Mouse (Mus musculus): ENCODE data around the gene Edaradd.
"Not testable (repeated sequence)": the region's sequence is repeated elsewhere in the genome, so short reads cannot be mapped to it uniquely, and the experiment has no call there.

Gene Edaradd

DNA sequence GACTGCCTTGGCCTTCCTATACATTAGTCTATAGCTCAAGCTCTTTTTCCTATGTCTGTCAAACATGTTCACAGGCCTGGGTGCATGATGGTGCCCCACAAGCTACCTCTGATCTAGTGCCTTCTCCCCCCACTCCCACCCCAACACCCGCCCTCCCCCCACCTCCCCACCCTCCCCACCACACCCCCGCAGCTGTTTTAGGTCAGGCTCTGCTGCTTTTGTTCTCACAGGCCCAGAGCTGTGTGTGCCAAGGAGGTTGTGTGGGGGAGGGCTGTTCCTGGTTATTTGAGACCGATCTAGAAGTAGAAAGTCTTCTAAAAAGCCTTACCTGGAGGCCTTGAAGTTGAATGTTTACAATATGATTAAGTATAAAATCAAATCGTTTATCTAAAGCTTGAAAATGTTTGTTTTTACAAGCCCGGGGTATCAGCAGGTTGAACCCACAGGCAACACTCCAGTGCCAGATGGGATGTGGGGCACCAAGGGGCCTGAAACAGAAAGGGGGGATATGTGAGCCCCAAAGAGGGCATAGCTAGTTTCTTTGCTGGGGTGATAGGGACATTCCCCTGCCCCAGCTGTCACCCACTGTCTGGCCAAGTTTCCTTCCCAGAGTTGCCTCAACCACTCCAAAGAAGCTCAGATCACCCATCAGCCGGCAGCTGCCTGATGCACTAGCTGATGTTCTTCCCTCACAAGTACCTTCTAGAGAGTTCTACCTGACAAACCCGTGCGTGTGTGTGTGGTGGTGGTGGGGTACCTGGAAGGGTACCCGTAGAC, 8.9 kb downstream of the Edaradd start:
- no peak for DNase-seq (ENCODE audit: low spot score)

DNA sequence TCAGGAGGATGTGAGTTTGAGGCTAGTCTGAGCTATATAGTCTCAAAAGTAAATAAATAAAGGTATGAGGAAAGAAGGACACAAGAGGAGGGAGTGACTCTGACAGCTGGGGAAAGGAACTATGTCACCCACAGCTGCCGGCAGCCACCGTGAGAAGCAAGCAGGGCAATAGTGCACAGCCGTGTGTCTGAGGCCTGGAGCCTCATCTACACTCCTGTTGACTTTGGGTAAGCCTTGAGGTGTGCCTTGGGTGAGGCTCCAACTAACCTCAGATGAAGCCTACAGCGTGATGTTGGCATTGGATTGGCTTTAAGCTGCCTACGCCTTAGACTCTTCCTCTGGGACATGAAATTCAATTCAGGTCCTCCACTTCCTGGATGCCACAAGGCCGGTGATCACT, 10.2 kb downstream of the Edaradd start:
- no peak for DNase-seq (ENCODE audit: low spot score)

- DNase-seq (ENCODE audit: low spot score) = no peak
Measured at GRCm38 (mm10) chr13:12507426-12507825, 12.8 kb downstream of the Edaradd start.

DNA sequence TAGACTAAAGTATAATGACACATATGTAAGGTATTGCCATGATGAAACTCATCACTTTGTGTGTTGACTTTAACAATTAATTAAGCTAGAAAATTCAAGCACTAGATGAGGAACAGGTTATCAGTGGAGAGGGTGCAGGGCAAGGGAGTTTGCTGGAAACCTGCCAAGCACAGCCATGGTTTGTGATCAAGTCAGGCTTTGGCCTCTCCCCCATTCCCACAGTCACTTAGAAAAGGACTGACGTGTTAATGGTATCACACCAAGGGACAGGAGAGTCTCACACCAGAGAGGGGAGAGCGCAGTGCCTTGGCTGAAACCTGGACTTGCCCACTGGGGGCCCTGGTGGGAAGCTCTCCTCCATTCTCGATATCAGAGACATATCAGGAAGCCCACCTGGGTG, 14.9 kb downstream of the Edaradd start:
- no peak for DNase-seq (ENCODE audit: low spot score)

DNA sequence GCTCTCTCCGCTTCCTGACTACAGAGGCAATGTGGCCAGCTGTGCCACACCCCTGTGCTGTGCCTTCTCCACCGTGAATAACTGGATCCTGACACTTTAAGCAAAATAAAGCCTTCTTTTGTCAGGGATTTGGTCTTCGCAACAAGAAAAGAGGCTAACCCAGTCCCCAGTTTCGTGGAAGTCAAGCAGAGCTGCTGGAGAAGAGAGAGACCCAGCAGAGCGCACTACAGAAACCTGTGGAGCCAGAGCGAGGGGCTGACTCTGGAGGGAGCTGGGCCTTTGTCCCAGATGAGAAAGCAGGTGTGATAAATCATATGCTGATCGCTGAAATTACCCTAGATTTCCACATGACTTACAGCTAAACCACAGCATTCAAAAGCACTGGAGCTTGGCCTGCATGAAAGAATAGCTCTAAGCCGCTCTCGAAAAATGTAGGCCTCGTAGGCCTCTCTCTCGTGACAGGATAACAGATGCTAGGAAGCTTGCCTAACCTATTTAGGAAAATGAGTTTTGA, 16.9 kb downstream of the Edaradd start:
- peak; percentile 57 for DNase-seq (ENCODE audit: low spot score)

GRCm38 (mm10) chr13:12502665-12503237, 17.5 kb downstream of the Edaradd start:
- DNase-seq (ENCODE audit: low spot score) = peak; percentile 11

- no peak for DNase-seq (ENCODE audit: low spot score)
Measured at GRCm38 (mm10) chr13:12499107-12499506, 21.1 kb downstream of the Edaradd start.

DNA sequence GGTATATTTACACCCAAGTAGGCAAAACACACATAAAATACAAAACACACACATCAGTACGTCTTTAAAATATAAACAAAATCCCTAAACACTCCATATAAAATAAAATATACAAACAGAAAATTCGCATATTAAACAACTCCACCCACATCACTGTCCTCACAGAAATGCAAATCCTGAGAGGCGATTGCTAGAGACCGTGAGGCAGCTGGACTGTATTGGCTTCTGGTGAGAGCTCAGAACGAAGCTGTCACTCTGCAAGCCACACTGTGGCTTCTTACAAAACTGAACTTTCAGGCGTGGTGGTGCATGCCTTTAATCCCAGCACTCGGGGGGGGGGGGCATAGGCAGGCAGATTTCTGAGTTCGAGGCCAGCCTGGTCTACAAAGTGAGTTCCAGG, 22.4 kb downstream of the Edaradd start:
- DNase-seq (ENCODE audit: low spot score) = no peak

- no peak for DNase-seq (ENCODE audit: low spot score)
Measured at GRCm38 (mm10) chr13:12494750-12495149, 25.5 kb downstream of the Edaradd start.

- DNase-seq (ENCODE audit: low spot score) = no peak
Measured at GRCm38 (mm10) chr13:12492515-12492914, 27.7 kb downstream of the Edaradd start.

DNA sequence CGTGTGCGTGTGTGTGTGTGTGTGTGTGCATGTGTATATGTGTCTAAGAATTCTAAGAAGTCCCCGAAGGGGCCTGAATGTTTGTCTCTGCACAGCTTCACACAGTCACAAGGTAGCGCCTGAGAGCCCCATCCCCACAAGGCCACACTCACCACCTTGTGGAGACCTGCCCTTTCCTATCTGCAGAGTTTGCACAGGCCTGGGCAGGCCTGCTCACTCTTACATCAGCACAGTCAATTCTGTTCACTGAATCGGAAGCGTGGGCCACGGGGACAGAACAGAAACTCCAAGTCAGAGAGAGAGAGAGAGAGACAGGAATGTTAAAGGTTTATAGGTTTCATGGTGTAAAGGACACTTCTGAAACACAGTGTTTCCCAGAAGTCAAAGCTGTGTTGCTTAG, 34.6 kb downstream of the Edaradd start:
- DNase-seq (ENCODE audit: low spot score) = no peak

DNA sequence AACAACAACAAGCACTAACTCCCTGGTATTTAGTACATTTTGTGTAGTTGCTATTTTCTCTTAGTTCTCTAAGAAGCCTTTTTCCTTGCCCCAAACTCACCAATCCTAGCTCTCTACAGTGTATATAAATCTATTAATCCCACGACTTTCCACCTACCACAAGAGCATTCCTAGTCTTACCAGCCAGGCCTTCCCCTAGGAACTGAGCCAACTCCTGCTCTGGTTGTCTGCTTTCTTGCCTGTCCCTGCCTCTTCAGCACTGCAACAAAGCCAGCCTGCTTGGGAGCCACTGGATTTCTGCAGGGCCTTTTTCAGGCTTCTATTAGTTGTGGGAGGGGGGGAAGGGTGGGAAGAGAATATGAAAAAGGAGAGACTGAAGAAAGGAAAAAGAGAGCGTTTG, 35.0 kb downstream of the Edaradd start:
- no peak for DNase-seq (ENCODE audit: low spot score)

DNA sequence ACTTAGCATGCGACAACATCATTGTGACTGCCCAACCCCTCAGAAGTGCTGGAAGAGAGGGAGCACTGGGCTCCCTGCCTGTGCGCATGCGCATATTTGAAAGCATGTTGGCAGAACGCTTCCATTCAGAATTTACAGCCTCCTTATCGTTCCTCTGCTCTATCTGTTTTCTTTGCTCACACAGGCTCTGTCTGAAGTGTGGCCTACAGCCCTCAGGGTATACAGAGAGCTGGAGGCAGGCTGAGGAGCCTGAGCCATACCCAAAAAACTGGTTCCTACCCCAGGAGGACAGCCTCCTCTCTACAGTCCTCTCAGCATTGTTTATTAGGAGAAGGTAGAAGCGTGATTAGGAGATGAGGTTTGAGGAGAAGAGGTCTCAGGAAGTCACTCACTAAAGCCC, 40.4 kb downstream of the Edaradd start:
- DNase-seq (ENCODE audit: low spot score) = no peak

- DNase-seq (ENCODE audit: low spot score) = no peak
Measured at GRCm38 (mm10) chr13:12478301-12478700, 41.9 kb downstream of the Edaradd start.

DNA sequence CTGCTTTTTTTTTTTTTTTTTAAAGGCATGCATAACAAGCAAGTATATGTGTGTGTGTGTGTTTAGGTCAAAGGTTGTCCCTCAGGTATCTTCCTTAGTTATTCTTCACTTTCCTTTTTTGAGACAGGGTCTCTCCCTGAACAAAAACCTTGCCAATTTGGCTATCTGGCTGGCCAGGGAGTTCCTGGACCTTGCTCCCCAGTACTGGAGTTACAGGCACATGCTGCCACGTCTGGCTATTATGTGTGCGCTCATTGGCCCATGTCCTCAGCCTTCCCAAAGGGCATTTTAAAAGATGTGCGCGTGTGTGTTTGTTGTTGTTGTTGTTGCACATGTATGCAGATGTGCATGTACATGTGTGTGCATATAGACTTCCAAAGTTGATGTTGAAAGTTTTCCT, 43.4 kb downstream of the Edaradd start:
- no peak for DNase-seq (ENCODE audit: low spot score)

DNA sequence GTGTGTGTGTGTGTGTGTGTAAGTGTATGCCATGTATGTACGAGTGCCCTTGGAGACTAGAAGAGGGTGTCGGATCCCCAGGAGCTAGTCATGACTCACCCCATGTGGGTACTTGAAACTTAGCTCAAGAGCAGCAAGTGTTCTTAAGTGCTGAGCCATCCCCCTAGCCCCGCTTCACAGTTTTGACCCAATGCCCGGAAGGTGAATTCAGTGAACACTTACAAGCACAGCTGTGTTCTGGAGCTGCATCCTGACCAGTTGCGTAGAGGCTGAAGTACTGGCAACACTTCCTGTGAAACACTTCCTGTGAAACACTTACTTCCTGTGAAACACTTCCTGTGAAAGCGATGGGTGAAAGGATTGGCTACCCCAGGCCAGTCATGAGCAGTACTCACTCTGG, 45.0 kb downstream of the Edaradd start:
- no peak for DNase-seq (ENCODE audit: low spot score)

DNA sequence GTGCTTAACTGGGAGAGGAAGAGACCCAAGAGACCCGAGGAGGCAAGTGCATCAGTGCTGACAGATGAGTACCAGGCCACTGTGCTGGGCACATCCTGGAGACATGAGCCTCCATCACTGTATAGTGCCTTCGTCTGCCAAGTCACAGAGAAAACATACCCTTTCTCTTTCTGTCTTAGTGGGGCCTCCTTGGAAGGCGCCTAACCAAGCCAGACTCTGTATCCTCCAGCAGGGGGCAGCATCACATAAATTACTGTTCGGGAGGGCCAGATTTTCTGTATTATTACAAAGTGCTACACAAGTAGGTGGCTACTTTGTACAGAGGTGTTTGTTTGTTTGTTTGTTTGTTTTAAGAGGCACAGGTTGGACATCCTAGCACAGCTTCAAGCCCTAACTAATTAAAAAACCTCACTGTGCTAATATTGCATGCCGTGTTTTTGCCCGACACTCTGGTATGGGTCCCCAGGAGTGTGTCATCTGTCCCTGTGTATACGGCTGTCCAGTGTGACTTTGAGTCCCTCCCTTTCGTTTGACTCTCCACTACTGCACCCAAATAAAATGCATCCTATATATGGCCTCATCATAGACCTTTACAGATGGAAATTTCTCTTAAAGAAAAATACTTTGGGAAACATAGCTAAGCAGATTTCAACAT, 46.4 kb downstream of the Edaradd start:
- DNase-seq (ENCODE audit: low spot score) = peak; percentile 80

- DNase-seq (ENCODE audit: low spot score) = no peak
Measured at GRCm38 (mm10) chr13:12468488-12468887, 51.8 kb downstream of the Edaradd start.

GRCm38 (mm10) chr13:12464844-12465243, 55.4 kb downstream of the Edaradd start, which contains the start of gene Lgals8:
Lgals8 (minus strand) TSS chr13:12464944.
- DNase-seq (ENCODE audit: low spot score) = no peak

GRCm38 (mm10) chr13:12464159-12464558, 56.1 kb downstream of the Edaradd start:
- DNase-seq (ENCODE audit: low spot score) = not testable (repeated sequence)

DNA sequence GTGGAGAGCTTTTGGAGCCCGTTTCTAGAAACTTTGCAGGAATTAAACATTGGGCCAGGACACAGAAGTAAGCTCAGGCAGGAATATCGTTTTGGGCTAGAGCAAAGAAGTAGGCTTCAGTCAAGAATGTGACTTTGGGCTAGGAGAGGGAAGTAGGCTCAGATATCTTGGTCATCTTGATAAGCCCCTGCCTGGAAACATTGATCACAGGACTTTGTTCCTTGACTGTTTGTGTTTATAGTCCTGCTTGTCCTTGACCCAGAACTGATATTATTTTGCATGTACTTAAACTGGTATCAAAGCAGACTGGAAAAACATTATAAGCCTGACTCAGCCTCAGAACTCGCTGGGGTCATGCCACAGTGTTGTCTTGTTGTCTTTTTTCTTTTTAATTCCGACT, 57.6 kb downstream of the Edaradd start:
- DNase-seq (ENCODE audit: low spot score) = no peak

GRCm38 (mm10) chr13:12461730-12462119, 58.5 kb downstream of the Edaradd start:
- peak; percentile 25 for DNase-seq (ENCODE audit: low spot score)
